Mouse (Mus musculus): ENCODE measurements around the gene Creb5. TPM values are rescaled to one million over a fixed set of nuclear protein-coding genes. Genes with fewer than 3 reads are reported as not detected.

The Creb5 gene
- polyA plus RNA-seq, 1 experiment, result 0.02 TPM

- Histone ChIP-seq H3K4me1 (ENCODE audit: control insufficient read depth) (no peaks in the 10 kb centered on the region), H3K9me3 (ENCODE audit: control insufficient read depth, low read length) (no peaks in the 10 kb centered on the region), H3K4me3 (replicated peaks) (no peak overlapping the region)
These were observed 175.0 kb downstream of the Creb5 start for GRCm38 (mm10) chr6:53461775-53462770.

GRCm38 (mm10) chr6:53462802-53463201 lies 175.7 kb downstream of the Creb5 start:
- no peak for TF ChIP-seq GATA1 (IDR thresholded peaks at IDR 0.05; ENCODE audit: low read length)
- TF ChIP-seq TAL1 (IDR thresholded peaks at IDR 0.05; ENCODE audit: low read length), result no peak
- H3K27me3 ChIP-seq (ENCODE audit: control insufficient read depth), result no peaks in the 10 kb centered on the region

More at GRCm38 (mm10) chr6:53461775-53462770, 175.0 kb downstream of the Creb5 start:
- H3K36me3 ChIP-seq (ENCODE audit: control insufficient read depth), result no peaks in the 10 kb centered on the region
- H3K27me3 ChIP-seq (ENCODE audit: control insufficient read depth), result no peaks in the 10 kb centered on the region
- no peak for TF ChIP-seq TAL1 (IDR thresholded peaks at IDR 0.05; ENCODE audit: low read length)
- TF ChIP-seq GATA1 (IDR thresholded peaks at IDR 0.05; ENCODE audit: low read length), result no peak

GRCm38 (mm10) chr6:53463261-53463813 lies 176.3 kb downstream of the Creb5 start:
- Histone ChIP-seq H3K4me3 (replicated peaks) (no peak overlapping the region), H3K9me3 (ENCODE audit: control insufficient read depth, low read length) (no peaks in the 10 kb centered on the region), H3K36me3 (ENCODE audit: control insufficient read depth) (no peaks in the 10 kb centered on the region), H3K4me1 (ENCODE audit: control insufficient read depth) (no peaks in the 10 kb centered on the region), H3K27me3 (ENCODE audit: control insufficient read depth) (no peaks in the 10 kb centered on the region)
- TF ChIP-seq GATA1 (IDR thresholded peaks at IDR 0.05; ENCODE audit: low read length) (no peak), TAL1 (IDR thresholded peaks at IDR 0.05; ENCODE audit: low read length) (no peak)

More at GRCm38 (mm10) chr6:53462802-53463201, 175.7 kb downstream of the Creb5 start:
- no peaks in the 10 kb centered on the region for H3K36me3 ChIP-seq (ENCODE audit: control insufficient read depth)
- H3K4me1 ChIP-seq (ENCODE audit: control insufficient read depth), result no peaks in the 10 kb centered on the region
- no peaks in the 10 kb centered on the region for H3K9me3 ChIP-seq (ENCODE audit: control insufficient read depth, low read length)
- no peak overlapping the region for H3K4me3 ChIP-seq (replicated peaks)

GRCm38 (mm10) chr6:53469204-53469603 lies 182.1 kb downstream of the Creb5 start:
- H3K27me3 ChIP-seq (ENCODE audit: control insufficient read depth), result no peaks in the 10 kb centered on the region
- no peak overlapping the region for H3K4me3 ChIP-seq (replicated peaks)
- no peaks in the 10 kb centered on the region for H3K36me3 ChIP-seq (ENCODE audit: control insufficient read depth)
- no peaks in the 10 kb centered on the region for H3K4me1 ChIP-seq (ENCODE audit: control insufficient read depth)
- no peak for TF ChIP-seq GATA1 (IDR thresholded peaks at IDR 0.05; ENCODE audit: low read length)
- TF ChIP-seq TAL1 (IDR thresholded peaks at IDR 0.05; ENCODE audit: low read length), result no peak
- no peaks in the 10 kb centered on the region for H3K9me3 ChIP-seq (ENCODE audit: control insufficient read depth, low read length)

GRCm38 (mm10) chr6:53469703-53470102 lies 182.6 kb downstream of the Creb5 start:
- Histone ChIP-seq H3K4me3 (replicated peaks) (no peak overlapping the region), H3K27me3 (ENCODE audit: control insufficient read depth) (no peaks in the 10 kb centered on the region), H3K4me1 (ENCODE audit: control insufficient read depth) (no peaks in the 10 kb centered on the region), H3K9me3 (ENCODE audit: control insufficient read depth, low read length) (no peaks in the 10 kb centered on the region), H3K36me3 (ENCODE audit: control insufficient read depth) (no peaks in the 10 kb centered on the region)
- no peak for TF ChIP-seq TAL1 (IDR thresholded peaks at IDR 0.05; ENCODE audit: low read length)
- TF ChIP-seq GATA1 (IDR thresholded peaks at IDR 0.05; ENCODE audit: low read length), result no peak

GRCm38 (mm10) chr6:53470559-53470958 lies 183.5 kb downstream of the Creb5 start:
- no peak overlapping the region for H3K4me3 ChIP-seq (replicated peaks)
- H3K36me3 ChIP-seq (ENCODE audit: control insufficient read depth), result no peaks in the 10 kb centered on the region
- no peak for TF ChIP-seq GATA1 (IDR thresholded peaks at IDR 0.05; ENCODE audit: low read length)
- TF ChIP-seq TAL1 (IDR thresholded peaks at IDR 0.05; ENCODE audit: low read length), result no peak
- H3K27me3 ChIP-seq (ENCODE audit: control insufficient read depth), result no peaks in the 10 kb centered on the region
- no peaks in the 10 kb centered on the region for H3K4me1 ChIP-seq (ENCODE audit: control insufficient read depth)
- H3K9me3 ChIP-seq (ENCODE audit: control insufficient read depth, low read length), result no peaks in the 10 kb centered on the region

- no peaks in the 10 kb centered on the region for H3K4me1 ChIP-seq (ENCODE audit: control insufficient read depth)
- no peaks in the 10 kb centered on the region for H3K27me3 ChIP-seq (ENCODE audit: control insufficient read depth)
- H3K36me3 ChIP-seq (ENCODE audit: control insufficient read depth), result no peaks in the 10 kb centered on the region
- no peak for TF ChIP-seq TAL1 (IDR thresholded peaks at IDR 0.05; ENCODE audit: low read length)
- TF ChIP-seq GATA1 (IDR thresholded peaks at IDR 0.05; ENCODE audit: low read length), result no peak
- no peak overlapping the region for H3K4me3 ChIP-seq (replicated peaks)
- H3K9me3 ChIP-seq (ENCODE audit: control insufficient read depth, low read length), result no peaks in the 10 kb centered on the region
These were observed 184.0 kb downstream of the Creb5 start for GRCm38 (mm10) chr6:53470999-53471591.

- Histone ChIP-seq H3K4me3 (replicated peaks) (no peak overlapping the region), H3K27me3 (ENCODE audit: control insufficient read depth) (no peaks in the 10 kb centered on the region), H3K36me3 (ENCODE audit: control insufficient read depth) (no peaks in the 10 kb centered on the region), H3K9me3 (ENCODE audit: control insufficient read depth, low read length) (no peaks in the 10 kb centered on the region), H3K4me1 (ENCODE audit: control insufficient read depth) (no peaks in the 10 kb centered on the region)
- TF ChIP-seq GATA1 (IDR thresholded peaks at IDR 0.05; ENCODE audit: low read length) (no peak), TAL1 (IDR thresholded peaks at IDR 0.05; ENCODE audit: low read length) (no peak)
These were observed 185.7 kb downstream of the Creb5 start for GRCm38 (mm10) chr6:53472751-53473150.

GRCm38 (mm10) chr6:53477501-53477900 lies 190.4 kb downstream of the Creb5 start:
- TF ChIP-seq TAL1 (IDR thresholded peaks at IDR 0.05; ENCODE audit: low read length) (no peak), GATA1 (IDR thresholded peaks at IDR 0.05; ENCODE audit: low read length) (no peak)
- Histone ChIP-seq H3K9me3 (ENCODE audit: control insufficient read depth, low read length) (no peaks in the 10 kb centered on the region), H3K4me3 (replicated peaks) (no peak overlapping the region), H3K4me1 (ENCODE audit: control insufficient read depth) (no peaks in the 10 kb centered on the region), H3K36me3 (ENCODE audit: control insufficient read depth) (no peaks in the 10 kb centered on the region), H3K27me3 (ENCODE audit: control insufficient read depth) (no peaks in the 10 kb centered on the region)

All from erythroblast, embryonic 14.5 days (primary cell).